Mouse (Mus musculus) spleen, adult 18-20 months (tissue): ENCODE data around the gene Chd4.

Experiments
- DNase-seq, 2 experiments: peaks; one replicate each; pipeline ENCODE4 v3.0.0; 2022; ENCODE audit warnings: mixed read lengths in 2 of 2

The Chd4 gene

DNA sequence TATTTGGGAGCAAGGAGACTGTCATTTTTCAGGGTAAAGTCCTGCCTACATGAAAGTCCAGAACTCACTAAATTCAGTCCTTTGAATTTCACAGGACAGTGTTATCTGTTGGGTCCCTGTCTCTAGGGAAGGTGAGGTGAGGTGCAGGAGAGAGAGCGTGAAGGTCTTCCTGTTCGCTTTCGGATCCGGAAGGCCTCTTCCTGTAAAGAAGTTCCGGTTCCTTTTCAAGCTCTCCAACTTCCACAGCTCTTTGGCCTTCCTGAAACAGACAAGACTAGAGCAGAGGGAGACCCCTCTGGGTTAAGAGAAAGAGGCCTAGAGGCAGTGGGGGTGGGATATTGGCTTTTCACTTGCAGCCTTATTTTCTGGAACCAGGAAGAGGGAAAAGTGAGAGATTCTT is 3.4 kb upstream of the Chd4 start:
- no peak for DNase-seq

GRCm38 (mm10) chr6:125094843-125095242 is 938 bp upstream of the Chd4 start:
- DNase-seq = no peak

- DNase-seq = no peak
These were observed 457 bp downstream of the Chd4 start for GRCm38 (mm10) chr6:125096279-125096596.

GRCm38 (mm10) chr6:125096597-125097345 is 990 bp downstream of the Chd4 start:
- peak; percentile 57 to 63 for DNase-seq

- DNase-seq = no peak
These were observed 1.5 kb downstream of the Chd4 start for GRCm38 (mm10) chr6:125097346-125097689.

- DNase-seq = no peak
These were observed 2.2 kb downstream of the Chd4 start for GRCm38 (mm10) chr6:125097951-125098350.

GRCm38 (mm10) chr6:125098513-125098912 is 2.7 kb downstream of the Chd4 start:
- no peak for DNase-seq

GRCm38 (mm10) chr6:125099421-125099971 is 3.7 kb downstream of the Chd4 start:
- peak; percentile 56 to 60 for DNase-seq

GRCm38 (mm10) chr6:125101444-125101843 is 5.7 kb downstream of the Chd4 start:
- no peak for DNase-seq

DNA sequence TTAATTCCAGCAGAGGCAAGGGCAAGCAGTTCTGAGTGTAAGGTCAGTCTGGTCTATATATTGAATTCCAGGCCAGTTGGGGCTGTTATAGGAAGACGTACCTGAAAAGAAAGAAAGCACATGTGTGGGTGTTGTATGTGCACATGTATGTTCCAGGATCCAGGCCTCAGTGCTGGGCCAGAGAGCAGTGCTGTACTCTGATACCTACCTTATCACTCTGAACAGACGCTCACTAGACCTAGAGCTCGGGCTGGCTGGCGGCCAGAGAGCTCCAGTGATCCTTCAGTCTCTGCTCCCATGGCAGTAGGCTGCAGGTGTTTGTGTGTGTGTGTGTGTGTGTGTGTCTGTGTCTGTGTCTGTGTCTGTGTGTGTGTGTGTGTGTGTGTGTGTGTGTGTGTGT is 8.4 kb downstream of the Chd4 start:
- no peak for DNase-seq

DNA sequence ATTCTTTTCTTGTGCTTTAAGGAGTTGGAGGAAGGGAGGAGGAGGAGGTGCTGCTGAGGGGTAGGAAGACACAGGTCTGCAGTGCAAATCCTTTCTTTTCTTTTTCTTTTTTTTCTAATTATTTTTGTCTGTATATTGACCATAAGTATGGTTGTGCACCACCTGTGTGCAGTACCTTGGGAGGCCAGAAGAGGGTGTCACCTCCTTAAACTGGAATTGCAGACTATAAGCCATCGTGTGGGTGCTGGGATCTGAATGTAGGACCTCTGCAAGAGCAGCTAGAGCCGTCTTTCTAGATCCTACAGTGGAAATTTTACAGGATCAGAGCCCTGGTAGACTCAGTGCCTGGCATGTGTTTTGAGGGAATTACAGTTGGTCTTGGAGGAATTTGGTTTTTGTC is 11.9 kb downstream of the Chd4 start:
- DNase-seq = no peak

DNA sequence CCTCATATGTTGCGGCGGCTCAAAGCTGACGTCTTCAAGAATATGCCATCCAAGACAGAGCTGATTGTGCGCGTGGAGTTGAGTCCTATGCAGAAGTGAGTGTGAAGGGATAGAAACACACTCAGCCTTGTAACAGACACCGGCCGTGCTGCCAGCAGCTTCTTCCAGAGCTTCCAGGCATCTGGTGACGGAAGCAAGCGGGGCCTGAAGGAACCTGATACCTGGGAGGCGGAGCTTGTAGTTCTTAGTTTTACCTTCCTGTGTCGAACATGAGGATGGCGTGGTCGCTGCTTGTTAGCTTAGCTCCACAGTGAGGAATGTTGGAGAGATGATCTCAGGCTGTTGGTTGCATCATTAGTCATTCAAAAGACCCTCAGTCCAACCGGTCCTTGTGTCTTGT is 13.6 kb downstream of the Chd4 start:
- no peak for DNase-seq

- no peak for DNase-seq
These were observed 15.1 kb downstream of the Chd4 start for GRCm38 (mm10) chr6:125110927-125111326.

GRCm38 (mm10) chr6:125112553-125112952 is 16.8 kb downstream of the Chd4 start:
- no peak for DNase-seq

DNA sequence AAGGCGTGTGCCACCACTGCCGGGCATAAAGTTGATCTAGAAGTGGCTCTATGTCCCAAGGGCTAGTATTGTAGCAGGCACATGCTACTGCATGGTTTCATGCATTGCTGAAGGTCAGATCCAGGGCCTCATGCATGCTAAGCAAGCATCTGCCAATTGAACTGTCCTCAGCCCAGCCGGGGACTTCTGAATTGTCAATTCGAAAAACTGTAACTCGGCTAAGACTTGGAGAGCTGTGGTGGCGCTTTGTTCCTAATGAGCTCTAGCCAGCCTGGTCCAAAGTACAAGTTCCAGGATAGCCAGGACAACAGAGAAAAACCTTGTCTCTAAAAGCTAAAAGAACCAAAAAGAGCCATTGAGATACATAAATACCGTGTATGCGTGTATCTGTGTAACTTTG is 23.6 kb downstream of the Chd4 start:
- no peak for DNase-seq

- no peak for DNase-seq
These were observed 32.9 kb downstream of the Chd4 start for GRCm38 (mm10) chr6:125128724-125129123.

DNA sequence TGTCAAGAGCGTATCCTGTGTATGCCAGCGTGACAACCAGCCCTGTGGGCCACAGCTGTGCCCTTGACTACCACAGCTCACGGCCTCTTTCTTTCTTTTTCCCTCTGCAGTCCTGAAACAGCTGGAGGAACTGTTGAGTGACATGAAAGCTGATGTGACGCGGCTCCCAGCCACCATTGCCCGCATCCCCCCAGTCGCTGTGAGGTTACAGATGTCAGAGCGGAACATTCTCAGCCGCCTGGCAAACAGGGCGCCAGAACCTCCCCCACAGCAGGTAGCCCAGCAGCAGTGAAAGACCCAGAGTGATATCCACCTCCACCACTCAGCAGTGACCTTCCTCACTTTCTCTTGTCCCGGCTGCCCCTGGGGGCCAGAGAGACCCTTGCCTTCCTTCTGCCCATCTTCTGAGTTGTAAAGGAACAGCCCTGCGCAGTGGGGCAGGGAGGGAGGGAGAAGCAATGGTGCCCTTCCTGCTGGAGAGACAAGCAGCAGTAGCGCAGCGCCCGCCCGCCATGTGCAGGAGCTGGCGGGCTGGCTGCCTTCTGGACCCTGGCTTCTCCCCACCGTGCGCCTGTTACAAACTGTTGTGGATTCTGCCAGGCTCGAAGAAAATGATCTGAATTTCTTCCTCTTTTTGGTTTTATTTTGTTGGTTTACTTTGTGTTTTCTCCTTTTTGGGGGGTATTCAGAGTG is 34.1 kb downstream of the Chd4 start:
- DNase-seq = no peak

GRCm38 (mm10) chr6:125131302-125132156 is 35.7 kb downstream of the Chd4 start, which contains the start of gene Nop2:
Nop2 (plus strand) TSS chr6:125131909.
- DNase-seq = peak; percentile 81 to 87

DNA sequence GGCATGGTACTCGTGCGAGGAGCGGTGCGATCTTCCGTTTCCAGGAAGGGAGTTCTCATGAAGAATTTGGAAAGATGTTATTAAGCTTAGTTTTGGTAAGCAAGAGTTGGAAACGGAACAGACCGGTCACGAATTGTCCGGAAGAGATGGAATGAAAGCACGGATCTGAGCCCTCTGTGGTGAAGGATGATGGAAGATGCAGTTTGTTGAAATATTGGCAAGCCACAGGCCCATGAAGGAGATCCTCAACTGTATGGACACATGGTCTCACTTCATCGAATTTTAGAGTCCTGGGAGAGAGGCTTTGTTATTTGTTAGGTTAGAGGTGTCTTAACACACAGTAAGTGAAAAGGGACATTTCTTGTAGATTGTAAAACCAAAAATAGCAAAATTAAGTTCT is 36.7 kb downstream of the Chd4 start:
- no peak for DNase-seq

DNA sequence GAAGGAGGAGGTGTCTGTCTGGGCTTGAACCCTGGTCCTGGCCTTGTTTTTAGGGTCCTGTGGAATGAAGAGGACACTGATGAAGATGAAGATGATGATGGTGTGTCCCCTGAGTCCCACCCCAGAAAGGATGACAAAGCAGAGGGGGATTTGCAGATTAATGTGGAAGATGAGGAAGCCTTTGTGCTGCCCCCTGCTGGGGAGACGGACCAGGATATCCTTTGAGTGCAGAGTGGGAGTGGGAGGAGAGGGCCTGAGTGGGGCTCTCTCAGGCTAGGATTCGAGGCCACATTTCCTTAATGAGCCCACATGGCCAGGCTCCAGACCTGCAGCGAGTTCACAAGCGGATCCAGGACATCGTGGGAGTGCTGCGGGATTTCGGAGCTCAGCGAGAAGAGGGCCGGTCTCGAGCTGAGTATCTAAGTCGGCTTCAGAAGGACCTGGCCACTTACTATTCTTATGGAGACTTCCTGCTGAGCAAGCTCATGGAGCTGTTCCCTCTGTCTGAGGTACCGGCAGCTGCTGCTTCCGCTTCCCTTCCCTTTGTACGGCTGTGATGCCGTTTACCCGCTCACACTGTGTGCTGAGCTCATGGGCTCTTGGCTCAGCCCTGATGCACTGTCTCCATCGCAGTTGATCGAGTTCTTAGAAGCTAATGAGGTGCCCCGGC is 41.4 kb downstream of the Chd4 start:
- DNase-seq = peak in 1 of 2 experiments; percentile 61

DNA sequence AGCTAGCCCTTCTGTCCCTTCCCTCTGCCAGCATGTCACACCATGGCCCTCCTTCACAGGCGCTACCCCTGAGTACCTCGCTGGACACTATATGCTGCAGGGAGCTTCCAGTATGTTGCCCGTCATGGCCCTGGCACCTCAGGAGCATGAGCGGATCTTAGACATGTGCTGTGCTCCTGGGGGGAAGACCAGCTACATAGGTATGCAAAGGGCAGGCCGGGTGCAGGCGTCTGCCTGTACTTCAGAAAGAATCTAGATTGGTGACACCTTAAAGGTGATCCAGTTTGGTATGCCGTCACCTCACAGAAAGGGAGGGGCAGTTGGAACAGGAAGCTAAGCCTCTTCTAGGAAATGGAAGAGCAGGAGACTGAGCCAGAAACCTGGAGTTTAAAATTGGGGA is 44.0 kb downstream of the Chd4 start:
- no peak for DNase-seq

DNA sequence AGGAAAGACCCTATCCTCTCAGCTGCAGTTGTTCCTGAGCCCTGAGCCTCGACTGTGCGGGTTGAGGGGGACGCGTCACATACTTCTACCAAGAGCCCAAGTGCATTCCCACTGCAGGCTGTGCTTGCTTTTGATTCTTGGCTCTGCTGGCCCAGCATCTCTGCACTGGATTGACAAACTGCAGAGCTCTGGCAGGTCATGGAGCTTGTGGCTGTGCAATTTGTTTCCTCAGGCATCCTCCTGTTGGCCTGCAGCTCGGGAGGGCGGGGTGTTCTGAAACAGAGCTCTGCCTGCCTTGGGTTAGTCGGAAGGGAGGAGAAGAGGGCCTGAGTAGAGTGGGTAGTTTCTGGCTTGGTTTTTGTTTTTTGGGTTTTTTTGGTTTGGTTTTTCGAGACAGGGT is 46.7 kb downstream of the Chd4 start:
- DNase-seq = no peak

GRCm38 (mm10) chr6:125143128-125143527 is 47.3 kb downstream of the Chd4 start:
- no peak for DNase-seq
